ENCODE assay signal across 16 mouse cellular contexts in the genomic region with DNA sequence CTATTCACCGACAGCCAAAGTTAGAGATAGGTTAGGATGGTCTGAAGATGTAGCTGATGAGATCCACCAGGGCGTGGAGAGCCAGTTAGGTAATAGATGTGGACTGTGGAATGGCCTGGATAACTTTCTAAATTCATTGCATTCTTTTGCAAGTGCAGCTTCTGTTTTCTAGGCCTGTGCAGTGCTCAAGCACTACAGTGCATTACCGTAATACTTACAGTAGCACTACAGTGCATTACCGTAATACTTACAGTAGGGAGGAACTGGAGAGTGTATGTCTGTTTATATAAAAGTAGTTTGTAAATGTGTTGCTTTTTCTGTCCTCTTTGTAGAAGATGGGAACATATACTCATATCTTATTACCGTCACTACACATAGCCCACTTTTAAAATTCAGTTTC. TPM values are rescaled to one million over a fixed set of nuclear protein-coding genes. Genes with fewer than 3 reads are reported as not detected.
DNase-seq lines count a peak whose midpoint lies in the region; ATAC-seq and TF ChIP-seq lines count a peak whose summit lies in the region.
"Had no signal": no experiment of that assay in that cellular context is flagged by ENCODE, and none has a peak within 500 bp of the region (broad histone marks: within the 10 kb centered on the region; RNA-seq: fewer than 3 reads in every experiment).

No protein-coding gene starts in this region.

- H3K27me3 ChIP-seq in heart, embryonic 13.5 days (replicated peaks), result no peaks in the 10 kb centered on the region
- H3K27me3 ChIP-seq in lung, embryonic 14.5 days (ENCODE audit: insufficient read depth, low read length), result no peaks in the 10 kb centered on the region
- no peaks in the 10 kb centered on the region for H3K27me3 ChIP-seq in kidney, postnatal 0 days (ENCODE audit: insufficient read depth, low read length)
- H3K27me3 ChIP-seq: embryonic facial prominence, embryonic 12.5 days; megakaryocyte, embryonic 14.5 days had no signal

- no peak overlapping the region for H3K4me3 ChIP-seq in heart, embryonic 13.5 days
- no peak overlapping the region for H3K4me3 ChIP-seq in lung, embryonic 14.5 days (ENCODE audit: low read depth, low read length)
- no peak overlapping the region for H3K4me3 ChIP-seq in lung, adult 2 months (replicated peaks; ENCODE audit: extremely low read depth, low read depth, low read length)
- H3K4me3 ChIP-seq in kidney, postnatal 0 days (replicated peaks; ENCODE audit: low read depth, low read length), result no peak overlapping the region
- H3K4me3 ChIP-seq: embryonic facial prominence, embryonic 12.5 days; forebrain, embryonic 10.5 days; megakaryocyte, embryonic 14.5 days had no signal

- H3K4me1 ChIP-seq in heart, embryonic 13.5 days, result peaks cover 29% of the 10 kb centered on the region
- no peaks in the 10 kb centered on the region for H3K4me1 ChIP-seq in lung, embryonic 14.5 days (ENCODE audit: insufficient read depth)
- H3K4me1 ChIP-seq in lung, adult 2 months (ENCODE audit: control insufficient read depth, insufficient read depth, low read length), result no peaks in the 10 kb centered on the region
- no peaks in the 10 kb centered on the region for H3K4me1 ChIP-seq in kidney, postnatal 0 days (replicated peaks; ENCODE audit: insufficient read depth, low read length)
- H3K4me1 ChIP-seq: forebrain, embryonic 10.5 days had no signal

- 44% methylated on average over 5 of the region's 5 CpGs for WGBS in heart, embryonic 13.5 days
- 75% methylated on average over 5 of the region's 5 CpGs for WGBS in lung, embryonic 14.5 days
- 76% methylated on average over 5 of the region's 5 CpGs for WGBS in lung, adult 2 months
- 74% methylated on average over 5 of the region's 5 CpGs for WGBS in kidney, postnatal 0 days

- peak overlapping the region; percentile 40; the same call in 1 of the 2 replicates for H3K27ac ChIP-seq in heart, embryonic 13.5 days (replicated peaks)
- no peak overlapping the region for H3K27ac ChIP-seq in lung, embryonic 14.5 days (ENCODE audit: low read depth)
- no peak overlapping the region for H3K27ac ChIP-seq in kidney, postnatal 0 days
- H3K27ac ChIP-seq: embryonic facial prominence, embryonic 12.5 days; forebrain, embryonic 10.5 days had no signal

- H3K9me3 ChIP-seq in heart, embryonic 13.5 days, result no peaks in the 10 kb centered on the region
- no peaks in the 10 kb centered on the region for H3K9me3 ChIP-seq in lung, embryonic 14.5 days (ENCODE audit: low read depth, low read length)
- no peaks in the 10 kb centered on the region for H3K9me3 ChIP-seq in kidney, postnatal 0 days (replicated peaks; ENCODE audit: low read length)
- H3K9me3 ChIP-seq: embryonic facial prominence, embryonic 12.5 days; forebrain, embryonic 10.5 days; G1E; megakaryocyte, embryonic 14.5 days had no signal

- ATAC-seq in heart, embryonic 13.5 days (ENCODE audit: extremely low read depth, insufficient number of reproducible peaks, low FRiP score, low TSS enrichment), result no peak
- ATAC-seq in lung, embryonic 14.5 days (ENCODE audit: insufficient read depth), result no peak
- 0 out of 2 replicates have a peak, but pooled peaks have one; percentile 40 for ATAC-seq in kidney, postnatal 0 days (replicated peaks; ENCODE audit: low FRiP score, low read depth)
- ATAC-seq in megakaryocyte-erythroid progenitor cell, adult 5-6 weeks (replicated peaks; ENCODE audit: low FRiP score, low TSS enrichment, poor library complexity, severe bottlenecking), result peak; percentile 62

- H3K36me3 ChIP-seq in heart, embryonic 13.5 days, result peaks cover 31% of the 10 kb centered on the region
- H3K36me3 ChIP-seq in lung, embryonic 14.5 days (ENCODE audit: insufficient read depth), result peaks cover 23% of the 10 kb centered on the region
- H3K36me3 ChIP-seq in kidney, postnatal 0 days (ENCODE audit: insufficient read depth, low read length), result 0 out of 2 replicates have a peak, but pooled peaks cover 13% of the 10 kb centered on the region

- peak overlapping the region; percentile 32 for H3K4me2 ChIP-seq in heart, embryonic 13.5 days
- H3K4me2 ChIP-seq in lung, embryonic 14.5 days, result no peak overlapping the region
- no peak overlapping the region for H3K4me2 ChIP-seq in kidney, postnatal 0 days (ENCODE audit: low read length)
- H3K4me2 ChIP-seq: embryonic facial prominence, embryonic 12.5 days had no signal

- no peak for TF ChIP-seq CTCF in lung, embryonic 14.5 days (IDR thresholded peaks at IDR 0.05; ENCODE audit: low read depth)
- no peak for TF ChIP-seq CTCF in lung, adult 2 months (IDR thresholded peaks at IDR 0.05; ENCODE audit: insufficient read depth, low read length)
- no peak for TF ChIP-seq CTCF in kidney, postnatal 0 days (IDR thresholded peaks at IDR 0.05; ENCODE audit: low read depth)

- no peak overlapping the region for H3K9ac ChIP-seq in heart, embryonic 13.5 days
- no peak overlapping the region for H3K9ac ChIP-seq in lung, embryonic 14.5 days
- H3K9ac ChIP-seq in kidney, postnatal 0 days (ENCODE audit: low read depth, low read length), result no peak overlapping the region
- H3K9ac ChIP-seq: embryonic facial prominence, embryonic 12.5 days had no signal

- no peak for DNase-seq in heart, postnatal 4 days
- DNase-seq in lung, embryonic 14.5 days, result peak; percentile 30
- no peak for DNase-seq in lung, adult 2 months
- DNase-seq in kidney, postnatal 0 days (ENCODE audit: low spot score), result peak; percentile 49
- DNase-seq in gastrocnemius, postnatal 10 days, result no peak
- no peak for DNase-seq in cerebellum, postnatal 14 days
- DNase-seq: cerebellum, adult 9-10 months; heart, postnatal 10 days; left cerebral cortex, postnatal 4 days; right cerebral cortex, postnatal 25 days had no signal

- TF ChIP-seq POLR2A in lung, adult 2 months (IDR thresholded peaks at IDR 0.05; ENCODE audit: borderline replicate concordance, extremely low read depth, low read depth, low read length), result no peak

RNA-seq across cellular contexts. Expression of a gene that starts 28.1 kb away (rescaled TPM):
- polyA plus RNA-seq in heart, embryonic 13.5 days (2015; fragmentation: Nextera tagmentation; extraction: Ambion mirVana), result 17.6 and 19.4 TPM in 2 replicates
- 10 to 100 TPM; 76.5 to 78.1 TPM for total RNA-seq in heart, postnatal 4 days (2021)
- polyA plus RNA-seq in lung, embryonic 14.5 days (2014; fragmentation: Nextera tagmentation; extraction: Ambion mirVana), result 25.8 and 26.4 TPM in 2 replicates
- polyA plus RNA-seq in lung, adult 2 months (2012; rRNA removed), result 16.9 and 22.2 TPM in 2 replicates
- 20.4 and 21.7 TPM in 2 replicates for polyA plus RNA-seq in kidney, postnatal 0 days (2015; fragmentation: Nextera tagmentation; extraction: Ambion mirVana)
- total RNA-seq in megakaryocyte-erythroid progenitor cell, adult 5-6 weeks (2014; fragmentation: Nextera tagmentation), result 78.1 and 82.8 TPM in 2 replicates
- total RNA-seq in megakaryocyte-erythroid progenitor cell, adult 5-6 weeks (2017), result 103 and 106 TPM in 2 replicates
- total RNA-seq in gastrocnemius, postnatal 10 days (2021), result 10 to 100 TPM; 76.4 to 78.0 TPM

Comparison
In these comparisons a context has a peak if more than half of its experiments do, and no peak if none do; other contexts are left out.
1. DNase-seq: peak in lung, embryonic 14.5 days (single experiment) and kidney, postnatal 0 days (single experiment); none in heart, postnatal 4 days (single experiment), lung, adult 2 months (single experiment), gastrocnemius, postnatal 10 days (single experiment) and cerebellum, postnatal 14 days (0 of 2).
2. ATAC-seq: peak in kidney, postnatal 0 days (single experiment) and megakaryocyte-erythroid progenitor cell, adult 5-6 weeks (single experiment); none in heart, embryonic 13.5 days (single experiment) and lung, embryonic 14.5 days (single experiment).